Mouse (Mus musculus): ENCODE results near the gene Porcn.

GRCm38 (mm10) chrX:8206015-8206693 lies at the start of gene Porcn:
- no peak for TF ChIP-seq GATA1 (IDR thresholded peaks at IDR 0.05; ENCODE audit: borderline replicate concordance, low read length)
- no peak for TF ChIP-seq FLI1 (IDR thresholded peaks at IDR 0.05; ENCODE audit: low read length)

All from megakaryocyte, embryonic 14.5 days (primary cell).